Mouse (Mus musculus) megakaryocyte, embryonic 14.5 days (primary cell): ENCODE measurements around the gene Ociad1.

Source experiments
- FLI1 ChIP-seq: IDR thresholded peaks from 2 replicates; pipeline ENCODE4 v1.6.1; 2012; ENCODE audit warnings: low read length, inconsistent platforms, mixed read lengths
- GATA1 ChIP-seq: IDR thresholded peaks from 3 replicates; pipeline ENCODE4 v1.6.1; 2012; ENCODE audit warnings: mixed read lengths, low read length, inconsistent platforms, borderline replicate concordance

DNA sequence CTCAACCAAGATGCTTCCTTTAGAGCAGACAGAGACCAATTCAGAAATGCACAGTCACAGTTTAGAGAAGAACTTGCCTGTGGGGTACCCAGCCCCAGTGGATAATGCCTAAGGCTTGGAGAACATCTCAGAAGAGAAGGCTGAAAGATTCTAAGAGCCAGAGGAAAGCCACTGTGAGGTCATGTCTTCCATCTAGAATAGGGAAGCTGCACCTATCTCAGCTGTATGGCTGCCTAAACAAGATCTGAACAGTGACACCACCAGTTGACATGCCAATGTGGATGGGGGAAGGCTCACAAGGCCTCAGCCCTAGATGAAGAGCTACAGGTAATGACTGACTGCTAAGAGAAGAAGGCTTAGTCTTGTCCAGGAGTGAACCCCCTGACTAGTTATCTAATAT lies 8.5 kb upstream of the Ociad1 start:
- TF ChIP-seq FLI1 (no peak), GATA1 (no peak)
